Mouse (Mus musculus): ENCODE results near the gene Crlf3.

Gene Crlf3

DNA sequence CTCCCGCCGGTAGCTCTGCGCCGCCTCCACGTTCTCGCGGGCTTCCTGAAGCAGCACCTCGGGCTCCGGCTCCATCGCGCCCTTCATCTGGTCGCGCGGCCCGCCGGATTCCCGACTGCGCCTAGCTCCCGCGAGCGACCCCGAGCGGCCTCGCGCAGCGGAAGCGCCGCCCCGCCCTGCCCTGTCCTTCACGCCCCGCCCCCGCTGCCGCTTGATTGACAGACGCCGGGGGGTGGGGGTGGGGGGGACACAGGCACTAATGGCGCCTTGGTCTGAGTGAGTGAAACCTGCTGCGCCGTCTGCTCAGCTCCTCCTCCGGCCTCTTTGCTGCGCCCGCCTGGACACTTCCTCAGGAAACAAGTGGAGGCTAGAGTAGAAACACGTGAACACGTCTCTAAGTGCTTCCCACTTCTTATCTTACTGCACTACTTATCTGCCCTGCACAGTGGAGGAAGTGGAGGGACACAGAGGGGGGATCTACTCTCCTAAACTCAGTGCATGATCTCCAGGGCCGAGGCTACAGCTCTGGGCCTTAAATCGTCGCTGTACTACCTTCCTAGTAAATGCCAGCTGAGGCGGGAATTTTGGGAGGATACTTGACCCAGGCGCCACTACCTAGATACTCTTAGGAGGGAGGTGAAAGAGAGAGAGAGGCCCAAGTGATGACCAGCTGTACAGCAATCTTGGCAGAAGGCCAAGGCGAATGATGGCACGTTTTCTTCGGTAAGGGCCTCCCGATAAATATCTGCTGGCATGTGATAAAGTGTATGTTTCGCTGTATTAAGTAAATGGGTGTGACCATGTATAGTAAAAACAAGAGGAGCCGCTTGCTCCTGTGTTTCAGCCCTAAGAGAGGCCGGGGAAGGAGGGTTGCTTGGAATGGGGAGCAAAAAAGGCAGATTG, at the start of gene Crlf3:
Gene Crlf3, minus strand, starts transcription at position 166 of the 903 bp plus-strand sequence.
- DNase-seq (ENCODE audit: low spot score), result peak; percentile 94

DNA sequence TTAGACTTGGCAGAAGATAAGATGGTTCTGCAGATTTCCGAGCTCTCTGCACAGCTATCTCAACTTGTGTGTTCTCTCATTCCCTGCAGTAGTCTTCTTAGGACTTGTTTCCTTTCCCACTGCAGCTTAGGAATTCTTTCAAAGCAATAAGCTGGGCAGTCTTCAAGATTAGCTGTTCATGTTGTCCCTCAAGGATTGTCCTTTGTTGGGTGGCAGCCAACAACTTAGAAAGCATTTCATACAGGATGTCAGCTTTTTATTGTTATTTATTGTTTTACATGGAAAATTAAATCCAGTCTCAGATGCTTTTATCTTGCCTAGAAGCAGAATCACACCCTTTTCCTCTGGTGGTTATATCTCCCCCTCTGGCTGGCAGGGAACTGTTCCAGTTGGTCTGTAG, 35.6 kb upstream of the Crlf3 start:
- no peak for DNase-seq (ENCODE audit: low spot score)

DNA sequence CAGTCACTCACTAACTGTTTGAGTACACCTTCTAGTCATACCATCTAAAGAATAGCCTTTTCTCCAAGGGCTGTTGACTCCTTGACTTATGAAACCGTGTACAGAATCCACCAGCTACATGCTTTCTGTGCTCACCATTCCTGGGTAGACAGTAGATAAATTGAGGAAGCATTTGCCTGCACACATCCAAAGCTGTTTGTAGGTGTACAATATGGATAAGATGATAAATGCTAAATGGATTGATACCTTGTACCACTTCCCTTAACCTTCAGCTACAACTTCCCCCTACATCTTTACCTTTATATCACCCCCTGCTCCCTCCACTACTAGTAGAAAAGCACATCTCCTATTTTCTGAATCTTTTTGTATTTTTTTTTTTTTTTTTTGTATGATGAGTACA, 23.6 kb upstream of the Crlf3 start:
- DNase-seq (ENCODE audit: low spot score), result no peak

DNA sequence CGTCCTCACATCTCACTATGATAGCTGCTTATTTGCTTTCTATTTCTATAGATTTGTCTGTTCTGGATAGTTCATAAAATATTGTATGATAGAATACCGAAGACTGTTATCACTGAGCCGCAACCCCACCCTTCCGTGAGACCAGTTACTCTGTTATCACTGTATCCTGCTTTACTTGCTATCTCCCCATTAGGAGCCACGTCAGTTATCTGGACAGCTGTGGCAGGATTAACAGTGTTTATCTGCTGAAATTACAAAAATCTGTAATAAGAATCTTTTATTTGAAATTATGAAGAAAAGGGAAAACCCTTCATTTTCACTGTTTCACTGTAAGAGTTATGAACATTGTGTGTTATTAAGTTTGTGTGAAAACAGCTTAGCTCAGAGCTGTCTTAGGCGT, 20.5 kb upstream of the Crlf3 start:
- DNase-seq (ENCODE audit: low spot score), result no peak

DNA sequence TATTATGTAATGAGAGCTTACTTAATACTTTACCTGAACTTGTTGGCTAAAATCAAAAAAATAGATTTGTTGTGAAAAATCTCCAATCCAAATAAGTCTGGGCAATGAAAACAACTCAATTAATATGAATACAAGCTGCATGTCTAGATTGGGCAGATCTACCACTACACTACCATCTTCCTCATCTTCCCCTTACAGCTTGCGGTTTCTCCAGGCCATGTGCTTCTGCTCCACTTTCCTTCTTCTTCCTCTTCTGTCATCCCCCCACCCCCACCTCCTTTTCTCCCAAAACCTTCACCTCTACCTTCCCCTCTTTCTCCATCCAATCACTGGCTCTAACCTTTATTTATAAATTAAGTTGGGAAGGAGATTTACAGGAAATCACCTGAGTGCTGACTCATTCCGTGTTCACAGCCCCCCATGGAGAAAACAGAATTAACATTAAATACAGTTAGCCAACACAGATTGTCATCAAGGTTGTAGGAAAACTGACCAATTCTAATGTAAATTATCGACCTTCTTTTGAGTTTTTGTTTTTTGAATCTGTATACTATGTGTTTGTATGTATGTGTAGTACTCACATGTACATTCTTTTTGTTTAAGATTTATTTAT, 17.8 kb upstream of the Crlf3 start:
- DNase-seq (ENCODE audit: low spot score), result no peak

DNA sequence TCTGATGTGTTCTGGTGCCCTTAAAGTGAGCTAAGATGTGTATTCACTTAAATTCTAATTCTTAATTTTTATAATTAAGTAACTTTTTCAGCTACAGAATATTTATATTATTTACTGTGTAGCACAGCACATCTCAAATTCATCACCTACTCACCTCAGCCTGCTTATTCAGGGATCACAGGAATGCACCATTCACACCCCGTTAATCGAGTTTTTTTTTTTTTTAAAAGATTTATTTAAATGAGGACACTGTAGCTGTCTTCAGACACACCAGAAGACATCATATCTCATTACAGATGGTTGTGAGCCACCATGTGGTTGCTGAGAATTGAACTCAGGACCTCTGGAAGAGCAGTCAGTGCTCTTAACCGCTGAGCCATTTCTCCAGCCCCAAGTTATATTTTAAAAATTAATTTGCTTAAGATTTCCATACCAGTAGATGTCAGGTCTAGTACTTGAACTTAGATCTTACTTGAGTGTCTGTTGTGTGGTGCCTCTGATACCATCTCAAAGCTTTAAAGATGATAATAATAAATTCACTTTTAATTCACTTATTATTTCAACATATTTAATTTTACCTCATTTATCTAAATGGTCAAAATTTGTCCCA, 9.9 kb upstream of the Crlf3 start:
- no peak for DNase-seq (ENCODE audit: low spot score)

GRCm38 (mm10) chr11:80089817-80090214, 9.0 kb upstream of the Crlf3 start:
- DNase-seq (ENCODE audit: low spot score), result no peak

GRCm38 (mm10) chr11:80088917-80089816, 8.4 kb upstream of the Crlf3 start, which contains the start of gene Atad5:
Atad5 (plus strand) TSS chr11:80089400.
- peak; percentile 91 for DNase-seq (ENCODE audit: low spot score)

GRCm38 (mm10) chr11:80086844-80087243, 6.1 kb upstream of the Crlf3 start:
- DNase-seq (ENCODE audit: low spot score), result peak; percentile 84

- no peak for DNase-seq (ENCODE audit: low spot score)
Measured at GRCm38 (mm10) chr11:80085356-80086055, 4.7 kb upstream of the Crlf3 start.

- DNase-seq (ENCODE audit: low spot score), result no peak
Measured at GRCm38 (mm10) chr11:80081786-80082319, 1.1 kb upstream of the Crlf3 start.

DNA sequence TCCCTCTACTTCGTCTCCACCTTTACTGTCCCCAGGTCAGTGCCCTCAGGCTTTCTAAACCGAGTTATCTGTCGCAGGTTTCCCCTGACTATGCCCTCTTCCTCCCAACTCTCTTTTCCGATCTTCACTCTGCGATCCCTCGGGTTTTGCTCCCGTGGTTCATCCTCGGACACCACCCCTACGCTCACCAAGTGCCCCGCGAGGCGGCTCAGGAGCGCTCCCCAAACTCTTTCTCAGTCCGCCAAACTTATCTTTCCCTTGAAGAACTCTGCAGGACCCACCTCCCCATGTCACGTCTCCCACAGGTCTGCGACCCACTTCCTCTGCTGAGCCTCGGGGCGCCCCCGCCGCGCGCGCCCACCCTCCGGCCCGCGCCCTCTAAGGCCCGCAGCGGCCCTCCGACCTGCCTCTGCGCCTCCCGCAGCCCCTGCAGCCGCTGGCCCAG, 388 bp downstream of the Crlf3 start:
- DNase-seq (ENCODE audit: low spot score), result peak; percentile 26

- no peak for DNase-seq (ENCODE audit: low spot score)
Measured at GRCm38 (mm10) chr11:80079751-80080150, 1.0 kb downstream of the Crlf3 start.

DNA sequence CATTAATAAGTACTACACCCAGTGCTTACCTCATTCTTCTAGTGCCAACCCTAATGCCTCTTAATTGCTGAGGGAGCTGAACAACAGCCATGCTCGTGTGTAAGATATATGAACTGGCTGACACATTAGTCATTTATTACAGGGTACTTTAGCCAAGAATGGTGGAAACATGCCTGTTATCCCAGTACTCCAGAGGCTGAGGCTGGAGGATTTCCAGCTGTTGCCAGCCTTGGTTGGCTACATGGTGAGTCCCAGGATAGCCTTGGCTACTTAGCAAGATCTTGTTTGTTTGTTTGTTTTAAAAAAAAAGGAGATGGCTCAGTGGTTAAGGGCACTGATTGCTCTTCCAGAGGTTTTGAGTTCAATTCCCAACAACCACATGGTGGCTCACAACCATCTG, 2.0 kb downstream of the Crlf3 start:
- DNase-seq (ENCODE audit: low spot score), result no peak

GRCm38 (mm10) chr11:80077784-80078545, 2.8 kb downstream of the Crlf3 start:
- DNase-seq (ENCODE audit: low spot score), result no peak

GRCm38 (mm10) chr11:80075608-80076277, 5.0 kb downstream of the Crlf3 start:
- no peak for DNase-seq (ENCODE audit: low spot score)

DNA sequence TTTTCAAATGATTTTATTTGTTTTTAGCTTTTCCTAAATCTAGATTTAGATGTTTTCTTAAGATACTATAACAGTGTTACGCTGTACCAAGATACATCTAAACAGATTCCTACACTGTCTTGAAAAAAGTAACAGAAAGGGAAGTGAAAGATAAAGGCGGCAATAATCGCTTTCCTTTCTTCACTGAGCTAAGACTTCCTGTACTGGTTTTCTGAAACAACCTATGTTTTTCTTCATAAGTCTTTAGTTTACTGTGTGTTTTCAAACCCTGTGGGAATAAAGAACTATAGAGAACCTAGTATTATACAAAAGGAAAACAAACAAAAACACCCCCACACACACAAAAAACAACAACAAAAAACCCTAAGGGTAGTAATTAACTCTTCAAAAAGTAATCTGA, 8.4 kb downstream of the Crlf3 start:
- DNase-seq (ENCODE audit: low spot score), result no peak

- no peak for DNase-seq (ENCODE audit: low spot score)
Measured at GRCm38 (mm10) chr11:80071039-80071438, 9.8 kb downstream of the Crlf3 start.

DNA sequence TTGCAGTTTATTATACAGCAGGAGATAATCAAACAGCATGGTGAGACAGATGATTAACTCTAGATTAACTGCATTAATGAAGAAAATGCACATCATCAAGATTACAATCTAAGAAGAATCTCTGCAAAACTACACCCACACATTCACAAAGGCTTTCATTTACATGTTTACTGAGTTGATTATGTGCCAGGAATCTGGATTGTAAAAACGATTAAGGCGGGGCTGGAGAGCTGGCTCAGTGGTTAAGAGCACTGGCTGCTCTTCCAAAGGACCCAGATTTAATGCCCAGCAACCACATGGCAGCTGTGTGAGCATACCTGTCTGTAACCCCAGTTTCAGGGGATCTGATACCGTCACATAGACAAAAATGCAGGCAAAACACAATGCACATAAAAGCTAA, 11.0 kb downstream of the Crlf3 start:
- DNase-seq (ENCODE audit: low spot score), result no peak

DNA sequence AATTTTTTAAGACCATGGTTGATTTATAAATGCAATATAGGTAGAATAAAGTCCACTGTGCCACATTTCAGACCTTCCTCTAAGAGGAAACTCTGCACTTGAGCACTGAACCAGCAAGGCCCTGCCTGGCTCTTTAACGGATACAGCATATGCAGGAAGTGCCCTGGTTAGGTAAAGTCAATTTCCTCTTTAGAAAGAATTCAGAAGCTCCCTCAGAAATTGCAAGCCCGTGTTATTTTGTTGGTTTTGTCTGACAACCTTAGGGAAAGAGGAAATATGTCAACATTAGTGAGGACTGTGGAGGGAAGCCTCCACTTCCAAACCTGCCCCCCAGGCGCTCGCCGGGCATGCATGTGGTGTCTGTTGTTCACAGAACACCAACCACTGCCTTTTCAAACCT, 13.2 kb downstream of the Crlf3 start:
- no peak for DNase-seq (ENCODE audit: low spot score)

All from urinary bladder, postnatal 14 days (tissue).